Mouse (Mus musculus): Measurements from ENCODE around the gene Slc30a10.

Gene Slc30a10

GRCm38 (mm10) chr1:185517566-185517965, 62.9 kb downstream of the Slc30a10 start:
- peak; percentile 78 for DNase-seq (ENCODE audit: low read depth, low spot score)
